Mouse (Mus musculus) heart, postnatal 0 days (tissue): ENCODE results near the gene Gns. TPM values are rescaled to one million over a fixed set of nuclear protein-coding genes. Genes with fewer than 3 reads are reported as not detected.
A peak's percentile ranks its signal among the peaks of the same experiment; 100 is the strongest.

Source experiments
- ATAC-seq: fragments of 200-750 bp; cut with Nextera tagmentation; 2 replicates; pipeline ENCODE4 v1.8.0; 2017; ENCODE audit warnings: low read depth, moderate number of reproducible peaks, moderate library complexity; ENCODE audit not compliant: insufficient read depth
- DNase-seq: peaks from one replicate; pipeline ENCODE4 v3.0.0-alpha.2; 2016; ENCODE audit warnings: low spot score
- H3K27ac ChIP-seq: fragments of 300-500 bp; sonication (generic); 2 replicates; pipeline ENCODE4 v1.5.1; 2014; ENCODE audit warnings: low read depth, mild to moderate bottlenecking
- H3K27me3 ChIP-seq: fragments of 300-500 bp; sonication (generic); 2 replicates; pipeline ENCODE4 v1.6.1; 2014; ENCODE audit warnings: low read length, mixed read lengths; ENCODE audit not compliant: control insufficient read depth, insufficient read depth
- H3K36me3 ChIP-seq: fragments of 300-500 bp; sonication (generic); replicated peaks from 2 replicates; pipeline ENCODE4 v1.6.1; 2014; ENCODE audit warnings: low read length, mixed read lengths; ENCODE audit not compliant: control insufficient read depth, insufficient read depth
- H3K4me1 ChIP-seq: fragments of 300-500 bp; sonication (generic); 2 replicates; pipeline ENCODE4 v1.6.1; 2014; ENCODE audit warnings: antibody characterized with exemption; ENCODE audit not compliant: control insufficient read depth, insufficient read depth
- H3K4me2 ChIP-seq: fragments of 300-500 bp; sonication (generic); 2 replicates; pipeline ENCODE4 v1.6.1; 2014; ENCODE audit warnings: low read depth, mild to moderate bottlenecking, low read length, moderate library complexity
- H3K4me3 ChIP-seq: fragments of 300-500 bp; sonication (generic); 2 replicates; pipeline ENCODE4 v1.5.1; 2014; ENCODE audit warnings: low read depth, low read length
- H3K9ac ChIP-seq: fragments of 300-500 bp; sonication (generic); replicated peaks from 2 replicates; pipeline ENCODE4 v1.6.1; 2014; ENCODE audit warnings: low read depth, low read length, mixed read lengths
- H3K9me3 ChIP-seq: fragments of 300-500 bp; sonication (generic); replicated peaks from 2 replicates; pipeline ENCODE4 v1.6.1; 2016; ENCODE audit warnings: low read length; ENCODE audit not compliant: control insufficient read depth
- CTCF ChIP-seq: IDR thresholded peaks from 2 replicates; pipeline ENCODE4 v1.5.1; 2016; ENCODE audit warnings: antibody characterized with exemption, control low read depth, low read depth
- EP300 ChIP-seq: IDR thresholded peaks from 2 replicates; pipeline ENCODE4 v1.6.1; 2016; ENCODE audit warnings: antibody characterized with exemption, low read depth
- WGBS: fragments of 180-500 bp; shearing (Covaris S2); extraction: QIAGEN DNeasy Blood & Tissue Kit; methylation state at CpG from one replicate; pipeline ENCODE4 v1.1.7; 2014; 5-methylcytosine and 5-hydroxymethylcytosine counted together
- polyA plus RNA-seq: library from polyadenylated mRNA; unstranded; fragments of >200 nt; fragmentation: Nextera tagmentation; extraction: Ambion mirVana; gene quantifications from 2 replicates; pipeline ENCODE4 v1.2.1, GENCODE M21; 2015
- total RNA-seq: library from RNA; depleted of rRNA; stranded (reverse); fragments of >200 nt; gene quantifications from 2 replicates; pipeline ENCODE4 v1.2.3, GENCODE M21; 2014; ENCODE audit warnings: low replicate concordance

Gns gene
- total and polyA plus RNA-seq, 2 experiments from 2014 or later, result 26.1 to 57.5 TPM

GRCm38 (mm10) chr10:121351692-121352290, 13.1 kb upstream of the Gns start:
- Histone ChIP-seq H3K4me1 (no peaks in the 10 kb centered on the region; the same call in none of the 2 replicates), H3K4me2 (peak overlapping the region; percentile 99), H3K9me3 (no peaks in the 10 kb centered on the region), H3K9ac (peak overlapping the region; percentile 67; the same call in 1 of the 2 replicates), H3K36me3 (no peaks in the 10 kb centered on the region), H3K4me3 (peak overlapping the region; percentile 79), H3K27ac (no peak overlapping the region), H3K27me3 (no peaks in the 10 kb centered on the region; the same call in 1 of the 2 replicates)
- 35% methylated on average over 15 of the region's 15 CpGs for WGBS
- DNase-seq, result no peak
- no peak for TF ChIP-seq CTCF
- ATAC-seq, result no peak

- WGBS, result 91% methylated on average over 2 of the region's 2 CpGs
Observed at GRCm38 (mm10) chr10:121360358-121360757, 4.5 kb upstream of the Gns start.

GRCm38 (mm10) chr10:121363201-121363600, 1.7 kb upstream of the Gns start:
- no peak overlapping the region for H3K4me2 ChIP-seq
- ATAC-seq, result no peak
- WGBS, result 77% methylated on average over 8 of the region's 8 CpGs

More at GRCm38 (mm10) chr10:121360358-121360757, 4.5 kb upstream of the Gns start:
- no peak for ATAC-seq
- Histone ChIP-seq H3K4me1 (0 out of 2 replicates have a peak, but pooled peaks cover 4% of the 10 kb centered on the region), H3K27me3 (no peaks in the 10 kb centered on the region), H3K4me2 (no peak overlapping the region), H3K4me3 (no peak overlapping the region), H3K36me3 (no peaks in the 10 kb centered on the region), H3K9ac (no peak overlapping the region), H3K27ac (no peak overlapping the region), H3K9me3 (no peaks in the 10 kb centered on the region)
- no peak for DNase-seq
- no peak for TF ChIP-seq CTCF
- no peak for TF ChIP-seq EP300

GRCm38 (mm10) chr10:121364306-121364705, 584 bp upstream of the Gns start:
- Histone ChIP-seq H3K27me3 (no peaks in the 10 kb centered on the region), H3K4me3 (peak overlapping the region; percentile 87), H3K9me3 (no peaks in the 10 kb centered on the region), H3K36me3 (no peaks in the 10 kb centered on the region), H3K27ac (no peak overlapping the region), H3K9ac (no peak overlapping the region), H3K4me2 (peak overlapping the region; percentile 95), H3K4me1 (peaks cover 11% of the 10 kb centered on the region; the same call in 1 of the 2 replicates)
- ATAC-seq (no peak), DNase-seq (no peak)
- TF ChIP-seq EP300, result no peak
- no peak for TF ChIP-seq CTCF
- 26% methylated on average over 15 of the region's 15 CpGs for WGBS

More at GRCm38 (mm10) chr10:121363201-121363600, 1.7 kb upstream of the Gns start:
- TF ChIP-seq EP300 (no peak), CTCF (no peak)
- H3K4me3 ChIP-seq, result no peak overlapping the region
- peaks cover 11% of the 10 kb centered on the region; the same call in 1 of the 2 replicates for H3K4me1 ChIP-seq
- H3K9me3 ChIP-seq, result no peaks in the 10 kb centered on the region
- DNase-seq, result no peak
- no peaks in the 10 kb centered on the region for H3K36me3 ChIP-seq
- H3K27me3 ChIP-seq, result no peaks in the 10 kb centered on the region
- no peak overlapping the region for H3K27ac ChIP-seq
- H3K9ac ChIP-seq, result no peak overlapping the region

- Histone ChIP-seq H3K27ac (no peak overlapping the region), H3K9me3 (no peaks in the 10 kb centered on the region), H3K9ac (peak overlapping the region; percentile 75), H3K36me3 (no peaks in the 10 kb centered on the region; the same call in 1 of the 2 replicates), H3K4me3 (peak overlapping the region; percentile 87), H3K27me3 (no peaks in the 10 kb centered on the region), H3K4me2 (peak overlapping the region; percentile 95), H3K4me1 (peaks cover 11% of the 10 kb centered on the region; the same call in 1 of the 2 replicates)
- TF ChIP-seq CTCF (no peak), EP300 (no peak)
- DNase-seq (no peak), ATAC-seq (no peak)
- 8% methylated on average over 9 of the region's 9 CpGs for WGBS
Observed at GRCm38 (mm10) chr10:121365781-121366272, 937 bp downstream of the Gns start.
